Mouse (Mus musculus): ENCODE data around the gene Ppp1r2.

GRCm38 (mm10) chr16:31201704-31202103 is 73.4 kb downstream of the Ppp1r2 start:
- TF ChIP-seq CTCF (IDR thresholded peaks at IDR 0.05; ENCODE audit: borderline replicate concordance, insufficient read depth, low read depth, low read length) (no peak), POLR2A (IDR thresholded peaks at IDR 0.05; ENCODE audit: borderline replicate concordance, insufficient read depth, low read length) (no peak)

All from cerebellum, adult 2 months (tissue).